Mouse (Mus musculus) liver, embryonic 14.5 days (tissue): ENCODE data around the gene Spock1. TPM values are rescaled to one million over a fixed set of nuclear protein-coding genes. Genes with fewer than 3 reads are reported as not detected.

Source experiments
- ATAC-seq: fragments of 200-750 bp; cut with Nextera tagmentation; 2 replicates; pipeline ENCODE4 v1.8.0; 2017; ENCODE audit warnings: moderate number of reproducible peaks, mild to moderate bottlenecking, moderate library complexity; ENCODE audit not compliant: insufficient read depth
- DNase-seq, 3 experiments: peaks; one replicate each; pipeline ENCODE4 v3.0.0-alpha.2; 2012 to 2013; ENCODE audit warnings: low read depth in 3 of 3, low spot score in 3 of 3
- H3K27ac ChIP-seq: fragments of 300-500 bp; sonication (generic); 2 replicates; pipeline ENCODE4 v1.5.1; 2014; ENCODE audit warnings: moderate library complexity, mild to moderate bottlenecking, control low read depth, inconsistent platforms
- H3K27me3 ChIP-seq: fragments of 300-500 bp; sonication (generic); 2 replicates; pipeline ENCODE4 v1.6.1; 2014; ENCODE audit warnings: mild to moderate bottlenecking, low read length, moderate library complexity; ENCODE audit not compliant: control insufficient read depth, insufficient read depth
- H3K36me3 ChIP-seq: fragments of 300-500 bp; sonication (generic); replicated peaks from 2 replicates; pipeline ENCODE4 v1.6.1; 2014; ENCODE audit warnings: low read depth; ENCODE audit not compliant: control insufficient read depth, insufficient read depth
- H3K4me1 ChIP-seq, 2 experiments: fragments of 200-500 bp in 1 of 2; fragments of 300-500 bp in 1 of 2; sonication (generic) in 1 of 2; replicated peaks; 2 replicates each; pipeline ENCODE4 v1.6.1; 2012 to 2014; ENCODE audit warnings: antibody characterized with exemption in 1 of 2, inconsistent platforms in 1 of 2, low read length in 1 of 2; ENCODE audit not compliant: control insufficient read depth in 2 of 2, insufficient read depth in 2 of 2
- H3K4me2 ChIP-seq: fragments of 300-500 bp; sonication (generic); 2 replicates; pipeline ENCODE4 v1.6.1; 2014; ENCODE audit warnings: low read depth, mild to moderate bottlenecking, control low read depth, moderate library complexity
- H3K4me3 ChIP-seq, 2 experiments: fragments of 200-500 bp in 1 of 2; fragments of 300-500 bp in 1 of 2; sonication (generic) in 1 of 2; 2 replicates each; pipeline ENCODE4 v1.5.1; 2012 to 2014; ENCODE audit warnings: low read depth in 2 of 2, low read length in 2 of 2, mild to moderate bottlenecking in 2 of 2, control low read depth in 1 of 2, inconsistent platforms in 1 of 2, moderate library complexity in 1 of 2; ENCODE audit not compliant: insufficient read depth in 1 of 2
- H3K9ac ChIP-seq: fragments of 300-500 bp; sonication (generic); replicated peaks from 2 replicates; pipeline ENCODE4 v1.6.1; 2014; ENCODE audit warnings: mild to moderate bottlenecking, control low read depth, moderate library complexity
- H3K9me3 ChIP-seq: fragments of 300-500 bp; sonication (generic); 2 replicates; pipeline ENCODE4 v1.6.1; 2016; ENCODE audit warnings: low read length, mixed read lengths; ENCODE audit not compliant: control insufficient read depth
- CTCF ChIP-seq: IDR thresholded peaks from 2 replicates; pipeline ENCODE4 v1.5.1; 2016; ENCODE audit warnings: antibody characterized with exemption, low read depth, control low read depth
- EP300 ChIP-seq: IDR thresholded peaks from 2 replicates; pipeline ENCODE4 v1.6.1; 2016; ENCODE audit warnings: antibody characterized with exemption, low read depth
- WGBS: fragments of 180-500 bp; shearing (Covaris S2); extraction: QIAGEN DNeasy Blood & Tissue Kit; methylation state at CpG from one replicate; pipeline ENCODE4 v1.1.7; 2014; ENCODE audit not compliant: insufficient replicate concordance; 5-methylcytosine and 5-hydroxymethylcytosine counted together
- polyA plus RNA-seq, 2 experiments: library from polyadenylated mRNA; depleted of rRNA in 1 of 2; stranded (reverse) in 1 of 2; unstranded in 1 of 2; fragments of >200 nt; fragmentation: Nextera tagmentation in 1 of 2; extraction: Ambion mirVana in 1 of 2; gene quantifications; 2 replicates each; pipeline versions ENCODE4 v1.2.1 to v1.2.3; 2012 to 2014

Gene Spock1
- polyA plus RNA-seq, 2 experiments: 0.06 TPM; not detected in 1

- ATAC-seq (no peak), DNase-seq (no peak)
- Histone ChIP-seq H3K4me2 (no peak overlapping the region), H3K27ac (no peak overlapping the region), H3K4me1 (no peaks in the 10 kb centered on the region), H3K9me3 (no peaks in the 10 kb centered on the region), H3K4me3 (no peak overlapping the region), H3K9ac (no peak overlapping the region), H3K36me3 (no peaks in the 10 kb centered on the region), H3K27me3 (no peaks in the 10 kb centered on the region)
- TF ChIP-seq CTCF (no peak), EP300 (no peak)
- 42% methylated on average over 11 of the region's 11 CpGs for WGBS
Measured at GRCm38 (mm10) chr13:57515737-57516136, 392.4 kb downstream of the Spock1 start.

GRCm38 (mm10) chr13:57501552-57501951 is 406.6 kb downstream of the Spock1 start:
- Histone ChIP-seq H3K9me3 (no peaks in the 10 kb centered on the region), H3K9ac (no peak overlapping the region), H3K4me3 (no peak overlapping the region), H3K27me3 (no peaks in the 10 kb centered on the region), H3K4me1 (0 out of 4 replicates have a peak, but pooled peaks cover 0 to 2% of the 10 kb centered on the region in 2 experiments), H3K36me3 (no peaks in the 10 kb centered on the region), H3K27ac (no peak overlapping the region), H3K4me2 (no peak overlapping the region)
- DNase-seq: no peak
- 62% methylated on average over 7 of the region's 7 CpGs for WGBS
- no peak for ATAC-seq
- no peak for TF ChIP-seq CTCF
- TF ChIP-seq EP300: no peak

GRCm38 (mm10) chr13:57496778-57497177 is 411.4 kb downstream of the Spock1 start:
- Histone ChIP-seq H3K27ac (no peak overlapping the region), H3K9ac (no peak overlapping the region), H3K4me1 (0 out of 4 replicates have a peak, but pooled peaks cover 0 to 2% of the 10 kb centered on the region in 2 experiments), H3K4me3 (no peak overlapping the region), H3K9me3 (no peaks in the 10 kb centered on the region), H3K36me3 (no peaks in the 10 kb centered on the region), H3K27me3 (no peaks in the 10 kb centered on the region), H3K4me2 (no peak overlapping the region)
- no peak for TF ChIP-seq EP300
- TF ChIP-seq CTCF: no peak
- DNase-seq: no peak
- WGBS: 60% methylated on average over 7 of the region's 7 CpGs
- ATAC-seq: no peak

GRCm38 (mm10) chr13:57494838-57495237 is 413.3 kb downstream of the Spock1 start:
- no peaks in the 10 kb centered on the region for H3K27me3 ChIP-seq
- DNase-seq (no peak), ATAC-seq (no peak)
- H3K9ac ChIP-seq: no peak overlapping the region
- no peak overlapping the region for H3K27ac ChIP-seq
- H3K4me1 ChIP-seq: 0 out of 4 replicates have a peak, but pooled peaks cover 0 to 2% of the 10 kb centered on the region in 2 experiments
- H3K36me3 ChIP-seq: no peaks in the 10 kb centered on the region
- no peak overlapping the region for H3K4me3 ChIP-seq
- 45% methylated on average over 1 of the region's 1 CpGs for WGBS
- H3K9me3 ChIP-seq: no peaks in the 10 kb centered on the region
- H3K4me2 ChIP-seq: no peak overlapping the region
- TF ChIP-seq EP300 (no peak), CTCF (no peak)

- Histone ChIP-seq H3K36me3 (no peaks in the 10 kb centered on the region), H3K4me3 (no peak overlapping the region), H3K27me3 (no peaks in the 10 kb centered on the region), H3K9ac (no peak overlapping the region), H3K4me1 (no peaks in the 10 kb centered on the region), H3K27ac (no peak overlapping the region), H3K9me3 (no peaks in the 10 kb centered on the region), H3K4me2 (no peak overlapping the region)
- TF ChIP-seq EP300 (no peak), CTCF (no peak)
- ATAC-seq (no peak), DNase-seq (no peak)
- 69% methylated on average over 8 of the region's 8 CpGs for WGBS
Measured at GRCm38 (mm10) chr13:57488926-57489325, 419.2 kb downstream of the Spock1 start.
